Mouse (Mus musculus): Measurements from ENCODE around the gene Fam84b.

DNA sequence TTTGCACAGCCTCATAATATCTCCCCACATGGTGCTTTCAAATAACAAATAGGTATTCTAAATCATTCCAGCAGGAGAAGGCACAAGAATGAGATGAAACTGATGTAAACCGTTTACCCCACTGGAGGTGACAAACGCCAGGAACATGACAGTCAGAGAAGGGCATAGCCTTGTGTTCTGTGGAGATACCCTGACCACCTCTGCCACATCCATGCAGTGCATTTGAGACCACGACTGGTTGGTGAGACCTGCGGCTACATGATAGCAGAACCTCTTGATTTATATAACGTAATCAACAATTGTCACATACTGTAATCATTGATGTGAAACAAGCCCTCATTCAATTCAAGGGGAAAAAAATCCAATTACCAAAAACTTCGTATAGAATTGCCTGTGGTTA, 22.1 kb upstream of the Fam84b start:
- TF ChIP-seq POLR2A (IDR thresholded peaks at IDR 0.05; ENCODE audit: extremely low read depth, insufficient read depth, low read length): no peak
- TF ChIP-seq CTCF (IDR thresholded peaks at IDR 0.05; ENCODE audit: extremely low read depth, insufficient read depth, low read length): no peak
